Mouse (Mus musculus) liver, postnatal 0 days (tissue): ENCODE results near the gene Itih2.

Experiments
- CTCF ChIP-seq: sonication (generic); IDR thresholded peaks from 2 replicates; pipeline ENCODE4 v1.5.1; 2016; ENCODE audit warnings: antibody characterized with exemption, low read depth
- EP300 ChIP-seq: IDR thresholded peaks from 2 replicates; pipeline ENCODE4 v1.6.1; 2016; ENCODE audit warnings: antibody characterized with exemption, low read depth, mild to moderate bottlenecking

- no peak for TF ChIP-seq CTCF
- TF ChIP-seq EP300: no peak
Measured at GRCm38 (mm10) chr2:10162011-10162410, 30.8 kb upstream of the Itih2 start.
